Mouse (Mus musculus): ENCODE measurements around the gene Corin.
A peak's percentile ranks its signal among the peaks of the same experiment; 100 is the strongest.

Corin gene

DNA sequence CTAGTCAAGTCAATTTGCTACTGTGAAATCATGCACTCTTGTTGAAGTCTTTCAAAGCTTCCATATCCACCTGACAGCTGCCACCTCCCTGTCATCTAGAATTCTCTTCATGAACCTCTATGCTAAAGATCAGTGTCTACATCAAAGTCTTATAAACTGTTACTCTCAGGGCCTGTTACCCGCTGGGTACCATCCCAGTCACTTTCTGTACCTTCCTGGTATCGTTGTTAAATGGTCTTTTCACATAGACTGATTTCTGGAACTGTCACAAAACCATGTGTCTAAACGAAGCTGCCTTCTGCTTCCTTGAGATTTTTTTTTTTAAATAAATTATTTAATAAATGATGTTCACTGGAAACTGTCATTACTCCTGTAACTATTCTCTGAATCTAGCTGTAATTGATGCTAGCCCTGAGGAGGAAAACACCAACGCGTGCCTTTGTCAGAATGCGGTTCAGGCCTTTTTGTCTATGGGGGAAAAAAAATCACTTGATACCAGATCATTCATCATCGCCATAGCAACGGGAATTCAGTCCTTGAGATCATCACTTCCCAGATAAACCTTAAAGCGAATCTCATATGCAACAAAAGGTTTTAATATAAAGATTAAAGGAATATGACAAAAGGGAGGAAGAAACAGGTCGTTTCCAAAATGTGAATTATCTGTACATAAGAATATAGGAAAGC, 205.7 kb downstream of the Corin start:
- no peak for DNase-seq

DNA sequence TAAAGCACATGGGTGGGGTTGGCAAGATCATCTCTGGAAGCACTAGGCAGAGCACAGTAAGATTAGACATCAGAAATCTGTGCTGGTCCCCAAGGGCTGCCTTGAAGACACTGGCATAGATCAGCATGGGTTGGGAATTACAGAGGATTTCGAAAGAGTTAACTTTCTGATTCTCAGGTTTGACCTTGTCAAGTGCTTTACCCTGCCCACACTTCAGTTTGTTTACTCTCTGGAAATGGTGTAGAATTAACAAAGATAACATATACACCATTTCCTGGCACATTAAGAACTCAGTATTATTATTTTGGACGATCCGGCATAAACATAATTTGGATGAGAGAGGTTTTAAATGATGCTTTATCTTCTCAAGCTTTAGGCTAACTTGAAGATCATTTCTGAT, 219.2 kb downstream of the Corin start:
- DNase-seq = no peak

DNA sequence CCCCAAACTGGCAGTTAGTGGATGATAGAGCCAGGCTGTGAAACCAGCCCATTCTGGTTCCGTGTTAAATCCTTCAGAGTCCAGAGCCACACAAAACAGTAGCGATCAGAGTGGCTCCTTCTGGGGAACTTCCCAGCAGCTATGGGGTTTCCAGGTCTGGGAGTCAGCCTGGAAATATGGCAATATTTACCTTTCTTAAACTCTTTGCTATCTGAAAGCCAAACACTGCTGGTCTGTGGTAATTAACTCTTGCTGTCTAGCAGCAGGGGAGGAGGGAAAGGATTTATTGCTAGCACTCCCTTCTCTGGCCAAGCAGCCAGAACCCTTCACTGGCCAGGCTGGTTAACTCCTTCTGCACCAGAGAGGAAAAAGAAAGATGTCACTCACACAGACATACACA, 221.4 kb downstream of the Corin start:
- DNase-seq = no peak

DNA sequence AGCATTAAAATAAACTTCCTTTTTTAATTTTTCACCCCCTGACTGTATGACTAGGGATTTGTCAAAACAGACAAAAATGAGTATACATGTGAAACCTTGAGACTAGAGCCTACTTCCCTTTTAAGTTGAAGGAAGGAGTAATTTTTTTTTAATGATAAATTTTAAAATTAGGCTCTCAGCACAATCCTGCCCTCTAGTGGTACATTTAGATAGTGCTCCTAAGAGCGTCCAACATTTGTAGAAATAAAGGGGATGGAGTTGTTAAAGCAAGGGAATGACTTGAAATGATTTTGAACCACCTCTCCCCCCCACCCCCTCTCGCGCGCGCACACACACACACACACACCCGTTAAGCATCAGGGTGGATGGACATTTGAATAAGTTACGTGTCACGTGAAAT, 234.6 kb downstream of the Corin start:
- peak; percentile 20 for DNase-seq

DNA sequence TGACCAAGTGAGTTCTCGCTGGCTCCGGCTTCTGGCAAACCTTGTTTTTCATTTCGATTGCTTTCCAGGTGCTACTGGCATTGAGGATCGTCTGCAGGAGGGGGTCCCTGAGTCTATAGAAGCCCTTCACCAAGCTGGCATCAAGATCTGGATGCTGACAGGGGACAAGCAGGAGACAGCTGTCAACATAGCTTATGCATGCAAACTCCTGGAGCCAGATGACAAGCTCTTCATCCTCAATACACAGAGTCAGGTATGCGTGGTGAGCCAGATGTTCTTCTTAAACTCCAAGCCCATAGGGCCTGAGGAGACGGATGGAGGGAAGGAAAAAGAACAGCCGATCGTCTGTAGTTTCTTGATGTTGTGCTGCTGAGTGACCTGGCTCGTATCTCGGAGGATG, 235.1 kb downstream of the Corin start:
- no peak for DNase-seq

DNA sequence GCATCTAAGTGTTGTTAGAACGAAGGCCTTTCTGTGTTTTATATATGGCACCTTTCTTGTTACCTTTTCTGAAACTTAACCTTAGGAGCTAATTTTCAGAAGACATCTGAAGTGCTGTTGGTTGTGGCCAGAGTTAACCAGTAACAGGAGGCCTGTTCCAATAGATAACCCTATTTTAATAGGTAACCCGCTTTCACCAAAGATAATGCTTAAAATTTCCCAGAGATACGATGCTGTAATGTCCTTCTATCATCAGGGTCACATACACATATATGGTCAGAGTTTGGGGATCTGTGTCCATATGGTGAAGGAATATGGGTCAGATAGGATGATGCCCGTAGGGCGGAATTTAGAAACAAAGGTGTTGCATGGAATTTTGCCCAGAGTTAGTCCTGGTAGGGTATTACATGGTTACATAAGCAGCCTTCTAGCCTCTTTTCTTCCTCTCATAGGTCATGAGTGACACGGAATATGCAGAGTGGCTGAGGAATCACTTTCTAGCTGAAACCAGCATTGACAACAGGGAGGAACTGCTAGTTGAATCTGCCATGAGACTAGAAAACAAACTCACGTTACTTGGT, 237.2 kb downstream of the Corin start:
- DNase-seq = no peak

DNA sequence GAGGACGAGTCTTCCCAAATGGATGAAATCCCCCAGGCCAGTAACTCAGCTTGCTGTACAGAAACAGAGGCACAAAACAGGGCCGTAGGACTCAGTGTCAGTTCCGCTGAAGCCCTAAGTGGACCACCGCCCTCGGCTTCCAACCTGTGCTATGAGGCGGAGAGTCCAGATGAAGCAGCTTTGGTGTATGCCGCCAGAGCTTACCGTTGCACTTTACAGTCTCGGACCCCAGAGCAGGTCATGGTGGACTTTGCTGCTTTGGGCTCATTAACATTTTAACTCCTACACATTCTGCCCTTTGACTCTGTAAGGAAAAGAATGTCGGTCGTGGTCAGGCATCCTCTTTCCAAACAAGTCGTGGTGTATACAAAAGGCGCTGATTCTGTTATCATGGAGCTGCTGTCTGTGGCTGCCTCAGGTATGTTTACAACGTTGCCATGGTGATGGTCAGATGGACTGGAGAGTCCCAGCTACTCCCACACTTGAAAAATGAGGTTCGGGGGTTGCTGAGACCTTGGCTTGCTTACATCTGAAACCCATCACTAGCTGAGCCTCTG, 240.0 kb downstream of the Corin start:
- peak; percentile 12 for DNase-seq

DNA sequence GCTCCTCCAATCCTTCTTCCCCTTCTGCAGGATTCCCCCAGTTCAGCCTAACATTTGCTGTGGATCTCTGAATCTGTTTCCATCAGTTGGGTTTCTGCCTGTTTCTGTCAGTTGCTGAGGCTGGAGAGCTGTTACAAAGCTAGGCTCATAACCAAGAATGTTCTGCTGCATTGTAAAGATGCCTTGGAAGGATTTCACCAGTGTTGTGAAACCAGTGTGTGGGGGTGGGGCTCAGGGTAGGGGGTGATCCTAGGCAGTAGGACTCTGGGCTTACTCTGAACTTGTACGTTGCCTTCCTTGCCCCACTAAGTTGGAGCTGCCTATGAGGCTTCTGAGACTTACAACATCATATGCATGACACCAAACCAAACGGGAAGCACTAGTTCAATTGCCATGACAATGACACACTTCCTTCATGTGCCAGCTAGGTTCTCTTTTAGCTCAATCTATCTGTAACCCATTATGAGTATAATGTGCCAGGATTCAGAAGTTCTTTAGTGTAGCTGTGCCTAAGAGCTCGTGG, 242.4 kb downstream of the Corin start:
- DNase-seq = peak; percentile 38

DNA sequence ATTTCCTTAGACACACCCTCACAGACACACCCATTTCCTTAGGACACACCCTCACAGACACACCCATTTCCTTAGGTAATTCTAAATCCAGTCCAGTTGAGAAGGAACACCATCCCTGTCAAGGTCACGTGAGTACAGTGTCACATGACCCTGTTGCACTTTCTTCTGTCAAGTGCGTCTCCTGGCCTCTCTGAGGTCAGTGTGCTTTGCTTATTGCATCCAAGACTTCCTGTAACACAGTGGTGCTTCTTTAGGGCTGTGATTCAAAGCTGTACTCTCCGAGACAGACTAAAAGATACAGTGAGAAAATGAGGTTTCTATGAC, 245.0 kb downstream of the Corin start:
- no peak for DNase-seq

DNA sequence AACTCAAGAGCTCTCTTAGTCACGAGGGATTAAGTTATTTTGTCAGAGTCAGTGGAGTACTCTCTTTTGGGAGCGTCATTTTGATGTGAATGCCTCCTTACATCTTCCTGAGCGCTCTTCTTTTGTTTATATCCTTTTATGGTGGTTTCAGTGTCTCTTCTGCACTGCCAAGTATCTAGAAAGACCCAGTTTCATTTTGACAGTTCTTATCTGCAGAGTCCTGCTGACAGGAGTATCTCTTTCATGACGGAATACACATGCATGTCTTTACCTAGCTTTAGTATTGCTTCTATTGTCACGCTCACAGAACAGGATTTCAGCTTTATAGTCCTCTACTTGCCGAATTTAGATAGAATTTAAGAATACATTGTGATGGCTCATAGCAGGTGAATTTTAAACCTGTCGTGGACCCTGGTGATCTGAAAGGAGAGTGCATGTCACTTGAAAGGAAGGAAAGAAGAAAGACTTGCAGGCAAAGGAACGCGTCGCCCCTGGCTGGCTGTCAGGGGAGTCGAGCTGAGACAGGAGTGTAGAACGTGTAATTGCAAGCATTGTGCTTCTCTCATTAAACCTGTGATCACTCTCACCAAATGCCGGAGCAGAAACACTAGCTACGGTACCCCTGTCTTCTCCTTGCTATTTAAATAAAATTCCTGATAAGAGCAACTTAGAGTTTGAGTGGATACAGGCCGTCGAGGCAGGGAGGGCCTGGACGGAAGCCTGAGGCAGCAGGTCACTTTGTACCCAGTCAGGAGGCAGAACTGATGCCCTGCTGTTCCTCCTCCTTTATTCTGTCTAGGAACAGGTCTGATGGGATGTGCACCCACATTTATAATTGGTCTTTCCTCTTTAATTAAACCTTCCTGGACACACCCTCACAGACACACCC, 245.6 kb downstream of the Corin start:
- DNase-seq = no peak

DNA sequence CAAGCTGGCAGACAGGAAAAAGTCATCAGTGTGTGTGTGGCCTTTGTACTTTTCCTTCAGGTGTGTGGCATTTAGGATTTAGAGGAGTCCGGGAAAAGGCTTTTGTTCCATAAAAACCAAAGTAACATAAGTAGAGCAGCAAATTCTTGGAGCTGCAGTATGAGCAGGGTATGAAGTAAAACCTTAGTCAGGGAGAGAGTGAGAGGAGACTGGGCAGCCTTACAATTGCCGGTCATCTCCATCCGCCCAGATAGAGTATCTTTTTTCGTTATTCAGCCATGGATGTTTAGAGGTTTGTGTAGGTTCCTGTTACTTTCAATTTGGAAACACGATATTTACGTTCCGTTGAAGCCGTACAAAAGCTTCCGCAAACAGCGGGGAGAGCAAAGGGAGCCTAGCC, 247.2 kb downstream of the Corin start:
- DNase-seq = no peak

DNA sequence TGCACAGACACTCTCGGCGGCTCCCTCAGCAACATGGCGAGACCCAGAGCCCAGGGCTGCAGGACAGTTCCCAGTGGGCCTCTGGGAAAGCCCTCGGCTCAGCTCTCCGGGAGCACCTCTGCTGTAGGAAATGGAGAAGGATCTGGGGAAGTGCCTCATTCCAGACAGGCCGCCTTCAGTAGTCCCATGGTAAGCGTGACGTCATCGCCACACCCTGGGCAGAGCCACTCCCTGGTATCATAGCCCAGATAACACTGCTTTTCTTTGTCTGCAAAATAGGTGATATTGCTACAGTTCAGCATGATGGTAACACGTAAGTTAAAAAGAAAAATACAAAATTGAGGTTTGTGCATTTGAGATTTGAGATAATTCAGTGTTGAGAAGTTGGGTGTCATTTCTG, 249.3 kb downstream of the Corin start:
- no peak for DNase-seq

DNA sequence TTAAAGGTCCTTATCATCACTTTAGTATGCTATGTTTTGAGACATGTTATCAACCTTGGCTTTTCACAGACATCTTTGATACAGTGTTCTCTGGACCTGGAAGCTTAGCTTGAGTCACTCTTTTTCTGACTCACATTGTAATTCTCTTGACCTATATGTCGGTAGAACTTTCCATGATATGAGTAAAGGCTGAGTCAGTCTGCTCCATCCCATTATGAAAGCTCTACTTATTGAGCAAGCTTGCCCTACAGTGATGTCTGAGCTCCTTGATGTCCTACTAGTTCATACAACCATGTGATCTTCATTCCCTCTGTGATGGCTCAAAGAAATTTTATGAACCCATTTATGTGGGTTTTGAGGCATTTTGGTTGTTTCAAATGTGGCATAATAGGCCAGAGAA, 254.1 kb downstream of the Corin start:
- DNase-seq = no peak

Measured in kidney, postnatal 10 days (tissue).